Mouse (Mus musculus): ENCODE measurements around the gene Gm28051. TPM values are rescaled to one million over a fixed set of nuclear protein-coding genes. Genes with fewer than 3 reads are reported as not detected.

Gene Gm28051
- polyA plus RNA-seq, 1 experiment from 2014 or later = not detected

- Histone ChIP-seq H3K4me3 (ENCODE audit: low read depth, low read length) (no peak overlapping the region), H3K9me3 (replicated peaks; ENCODE audit: control insufficient read depth, low read length) (no peaks in the 10 kb centered on the region), H3K27ac (ENCODE audit: low read length) (no peak overlapping the region), H3K36me3 (ENCODE audit: control insufficient read depth, insufficient read depth) (no peaks in the 10 kb centered on the region), H3K4me2 (ENCODE audit: low read depth, low read length) (peak overlapping the region; percentile 51; the same call in 1 of the 2 replicates), H3K9ac (ENCODE audit: low read depth, low read length) (no peak overlapping the region), H3K4me1 (ENCODE audit: control insufficient read depth, low read depth, low read length) (peaks cover 16% of the 10 kb centered on the region), H3K27me3 (ENCODE audit: control insufficient read depth, insufficient read depth, low read depth, low read length) (no peaks in the 10 kb centered on the region)
- 39% methylated on average over 16 of the region's 16 CpGs for WGBS (ENCODE audit: insufficient replicate concordance)
- ATAC-seq (ENCODE audit: low read depth) = no peak
Observed at GRCm38 (mm10) chr12:102730798-102731619, 26.6 kb downstream of the Gm28051 start.

DNA sequence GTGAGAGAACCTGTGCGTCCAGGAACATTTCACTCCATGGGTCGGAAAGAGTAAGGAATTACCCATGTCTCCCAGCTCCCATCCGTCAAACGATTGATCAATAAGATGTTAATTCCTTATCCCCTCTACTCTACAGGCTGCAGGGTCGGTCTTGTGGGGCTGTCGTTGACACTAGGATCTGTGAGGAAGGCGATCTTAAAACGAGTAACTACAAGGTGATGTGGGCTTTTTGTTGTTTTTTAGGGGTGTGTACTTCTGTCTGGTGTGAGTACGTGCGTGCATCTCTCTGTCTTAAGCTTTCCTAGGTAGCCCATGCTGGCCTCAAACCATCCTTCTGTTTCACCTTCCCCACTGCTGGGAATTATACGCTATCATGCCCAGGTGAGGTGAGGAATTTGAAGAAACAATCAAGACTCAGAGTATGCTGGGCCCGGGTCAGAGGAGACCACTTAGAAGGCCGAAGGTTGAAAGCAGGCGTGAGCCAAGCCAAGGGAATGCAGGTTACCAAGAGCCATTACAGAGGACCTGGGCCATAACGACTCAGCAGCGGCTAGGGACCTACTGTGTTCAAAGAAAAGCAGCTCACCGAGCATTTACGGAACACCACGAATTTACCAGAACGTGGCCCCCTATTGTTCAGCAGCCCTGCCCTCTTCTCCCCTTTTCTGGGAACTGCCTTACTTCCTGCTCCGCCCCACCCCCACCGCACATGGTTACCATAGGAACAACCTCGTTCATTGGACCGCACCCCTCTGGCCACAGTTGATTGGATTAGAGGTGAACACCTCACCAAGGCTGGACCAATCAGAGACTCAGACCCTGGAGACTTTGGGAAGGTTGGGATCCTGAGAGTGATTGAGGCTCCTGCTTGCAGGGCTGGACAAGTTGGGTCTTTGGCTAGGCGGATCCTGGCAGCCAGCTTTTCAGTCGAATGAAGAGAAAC lies 27.4 kb downstream of the Gm28051 start:
- peak; percentile 93 for ATAC-seq (ENCODE audit: low read depth)
- H3K4me2 ChIP-seq (ENCODE audit: low read depth, low read length) = peak overlapping the region; percentile 51
- peaks cover 16% of the 10 kb centered on the region for H3K4me1 ChIP-seq (ENCODE audit: control insufficient read depth, low read depth, low read length)
- no peaks in the 10 kb centered on the region for H3K9me3 ChIP-seq (replicated peaks; ENCODE audit: control insufficient read depth, low read length)
- H3K4me3 ChIP-seq (ENCODE audit: low read depth, low read length) = peak overlapping the region; percentile 12; the same call in 1 of the 2 replicates
- H3K27ac ChIP-seq (ENCODE audit: low read length) = no peak overlapping the region
- H3K36me3 ChIP-seq (ENCODE audit: control insufficient read depth, insufficient read depth) = no peaks in the 10 kb centered on the region
- H3K27me3 ChIP-seq (ENCODE audit: control insufficient read depth, insufficient read depth, low read depth, low read length) = no peaks in the 10 kb centered on the region
- H3K9ac ChIP-seq (ENCODE audit: low read depth, low read length) = no peak overlapping the region
- WGBS (ENCODE audit: insufficient replicate concordance) = 35% methylated on average over 26 of the region's 26 CpGs

GRCm38 (mm10) chr12:102725761-102726175 lies 31.8 kb downstream of the Gm28051 start:
- H3K27me3 ChIP-seq (ENCODE audit: control insufficient read depth, insufficient read depth, low read depth, low read length) = no peaks in the 10 kb centered on the region
- no peak for ATAC-seq (ENCODE audit: low read depth)
- no peaks in the 10 kb centered on the region for H3K9me3 ChIP-seq (replicated peaks; ENCODE audit: control insufficient read depth, low read length)
- peaks cover 9% of the 10 kb centered on the region for H3K4me1 ChIP-seq (ENCODE audit: control insufficient read depth, low read depth, low read length)
- no peaks in the 10 kb centered on the region for H3K36me3 ChIP-seq (ENCODE audit: control insufficient read depth, insufficient read depth)
- WGBS (ENCODE audit: insufficient replicate concordance) = 48% methylated on average over 7 of the region's 7 CpGs
- H3K27ac ChIP-seq (ENCODE audit: low read length) = no peak overlapping the region
- no peak overlapping the region for H3K4me3 ChIP-seq (ENCODE audit: low read depth, low read length)
- H3K9ac ChIP-seq (ENCODE audit: low read depth, low read length) = no peak overlapping the region
- no peak overlapping the region for H3K4me2 ChIP-seq (ENCODE audit: low read depth, low read length)

- H3K4me2 ChIP-seq (ENCODE audit: low read depth, low read length) = no peak overlapping the region
- H3K4me3 ChIP-seq (ENCODE audit: low read depth, low read length) = no peak overlapping the region
- no peak for ATAC-seq (ENCODE audit: low read depth)
- peaks cover 2% of the 10 kb centered on the region for H3K4me1 ChIP-seq (ENCODE audit: control insufficient read depth, low read depth, low read length)
- H3K9me3 ChIP-seq (replicated peaks; ENCODE audit: control insufficient read depth, low read length) = no peaks in the 10 kb centered on the region
- H3K27me3 ChIP-seq (ENCODE audit: control insufficient read depth, insufficient read depth, low read depth, low read length) = no peaks in the 10 kb centered on the region
- WGBS (ENCODE audit: insufficient replicate concordance) = 78% methylated on average over 6 of the region's 6 CpGs
- no peak overlapping the region for H3K27ac ChIP-seq (ENCODE audit: low read length)
- no peaks in the 10 kb centered on the region for H3K36me3 ChIP-seq (ENCODE audit: control insufficient read depth, insufficient read depth)
- no peak overlapping the region for H3K9ac ChIP-seq (ENCODE audit: low read depth, low read length)
Observed at GRCm38 (mm10) chr12:102725146-102725545, 32.4 kb downstream of the Gm28051 start.

GRCm38 (mm10) chr12:102723861-102724260 lies 33.7 kb downstream of the Gm28051 start:
- Histone ChIP-seq H3K9me3 (replicated peaks; ENCODE audit: control insufficient read depth, low read length) (no peaks in the 10 kb centered on the region), H3K4me1 (ENCODE audit: control insufficient read depth, low read depth, low read length) (no peaks in the 10 kb centered on the region; the same call in 1 of the 2 replicates), H3K9ac (ENCODE audit: low read depth, low read length) (no peak overlapping the region), H3K27ac (ENCODE audit: low read length) (no peak overlapping the region), H3K36me3 (ENCODE audit: control insufficient read depth, insufficient read depth) (no peaks in the 10 kb centered on the region), H3K27me3 (ENCODE audit: control insufficient read depth, insufficient read depth, low read depth, low read length) (no peaks in the 10 kb centered on the region), H3K4me2 (ENCODE audit: low read depth, low read length) (no peak overlapping the region), H3K4me3 (ENCODE audit: low read depth, low read length) (no peak overlapping the region)
- 53% methylated on average over 6 of the region's 6 CpGs for WGBS (ENCODE audit: insufficient replicate concordance)
- no peak for ATAC-seq (ENCODE audit: low read depth)

DNA sequence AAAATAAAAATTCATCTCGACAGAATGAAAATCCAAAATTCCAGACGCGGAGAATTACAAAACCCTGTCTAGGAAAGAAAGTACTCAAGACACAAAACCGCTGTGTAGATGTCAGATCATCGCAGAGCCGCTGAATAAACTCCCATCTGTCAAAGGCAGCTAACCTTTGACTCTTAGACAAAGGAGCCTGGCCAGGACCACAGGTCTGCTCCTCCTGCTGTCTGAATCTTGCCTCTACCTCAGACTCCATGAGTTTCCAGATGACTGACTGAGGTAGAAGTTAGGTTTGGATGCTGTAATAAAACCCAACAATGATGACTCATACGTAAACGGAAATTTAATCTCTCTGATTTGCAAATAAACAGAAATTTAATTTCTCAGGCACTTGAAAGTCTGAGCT lies 34.6 kb downstream of the Gm28051 start:
- ATAC-seq (ENCODE audit: low read depth) = no peak
- no peak overlapping the region for H3K27ac ChIP-seq (ENCODE audit: low read length)
- 70% methylated on average over 8 of the region's 8 CpGs for WGBS (ENCODE audit: insufficient replicate concordance)
- H3K4me1 ChIP-seq (ENCODE audit: control insufficient read depth, low read depth, low read length) = no peaks in the 10 kb centered on the region; the same call in 1 of the 2 replicates
- no peak overlapping the region for H3K4me2 ChIP-seq (ENCODE audit: low read depth, low read length)
- no peaks in the 10 kb centered on the region for H3K36me3 ChIP-seq (ENCODE audit: control insufficient read depth, insufficient read depth)
- H3K4me3 ChIP-seq (ENCODE audit: low read depth, low read length) = no peak overlapping the region
- no peak overlapping the region for H3K9ac ChIP-seq (ENCODE audit: low read depth, low read length)
- H3K27me3 ChIP-seq (ENCODE audit: control insufficient read depth, insufficient read depth, low read depth, low read length) = no peaks in the 10 kb centered on the region
- H3K9me3 ChIP-seq (replicated peaks; ENCODE audit: control insufficient read depth, low read length) = no peaks in the 10 kb centered on the region

GRCm38 (mm10) chr12:102722451-102722850 lies 35.1 kb downstream of the Gm28051 start:
- 68% methylated on average over 11 of the region's 11 CpGs for WGBS (ENCODE audit: insufficient replicate concordance)
- ATAC-seq (ENCODE audit: low read depth) = no peak
- no peaks in the 10 kb centered on the region for H3K9me3 ChIP-seq (replicated peaks; ENCODE audit: control insufficient read depth, low read length)

DNA sequence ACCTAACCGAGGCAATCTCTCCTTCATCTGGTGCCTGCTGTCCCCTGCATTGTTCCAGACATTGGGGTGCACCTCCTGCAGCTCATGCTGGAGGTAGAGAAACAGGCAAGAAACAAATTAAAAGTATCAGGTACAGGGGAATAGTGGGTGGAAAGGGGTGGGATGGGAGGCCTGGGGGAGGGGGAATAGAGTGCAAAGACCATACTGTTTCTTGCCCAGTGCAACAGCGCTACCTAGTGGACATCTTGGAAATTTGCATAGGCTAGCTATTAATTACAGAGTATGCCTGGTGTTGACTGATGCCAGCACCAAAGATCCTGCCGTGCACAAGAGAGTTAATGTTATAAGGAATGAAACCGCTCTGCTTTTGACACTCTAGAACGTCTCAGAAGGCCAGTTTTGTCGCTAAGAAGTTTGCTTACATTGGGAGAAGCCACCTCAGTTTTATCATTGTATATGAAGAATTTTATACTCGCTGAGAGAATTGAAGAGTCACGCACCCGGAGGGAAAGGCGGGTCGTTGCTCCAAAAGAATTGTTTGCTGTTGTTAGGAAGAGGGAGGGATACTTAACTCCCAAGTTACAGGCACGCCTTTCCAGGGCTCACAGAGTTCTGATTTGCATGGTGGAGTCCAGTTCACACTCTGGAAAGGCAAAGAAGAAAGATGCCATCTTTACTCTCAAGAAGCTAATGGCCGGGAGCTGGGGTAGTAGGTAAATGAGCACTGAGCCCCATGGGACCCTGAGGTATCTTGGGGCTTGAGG lies 37.8 kb downstream of the Gm28051 start:
- no peaks in the 10 kb centered on the region for H3K4me1 ChIP-seq (ENCODE audit: control insufficient read depth, low read depth, low read length)
- 33% methylated on average over 13 of the region's 13 CpGs for WGBS (ENCODE audit: insufficient replicate concordance)
- no peaks in the 10 kb centered on the region for H3K9me3 ChIP-seq (replicated peaks; ENCODE audit: control insufficient read depth, low read length)
- H3K36me3 ChIP-seq (ENCODE audit: control insufficient read depth, insufficient read depth) = no peaks in the 10 kb centered on the region
- H3K4me3 ChIP-seq (ENCODE audit: low read depth, low read length) = no peak overlapping the region
- H3K27ac ChIP-seq (ENCODE audit: low read length) = no peak overlapping the region
- H3K9ac ChIP-seq (ENCODE audit: low read depth, low read length) = no peak overlapping the region
- H3K27me3 ChIP-seq (ENCODE audit: control insufficient read depth, insufficient read depth, low read depth, low read length) = no peaks in the 10 kb centered on the region
- no peak overlapping the region for H3K4me2 ChIP-seq (ENCODE audit: low read depth, low read length)
- ATAC-seq (ENCODE audit: low read depth) = 0 out of 2 replicates have a peak, but pooled peaks have one; percentile 30

More at GRCm38 (mm10) chr12:102722451-102722850, 35.1 kb downstream of the Gm28051 start:
- Histone ChIP-seq H3K4me2 (ENCODE audit: low read depth, low read length) (no peak overlapping the region), H3K27me3 (ENCODE audit: control insufficient read depth, insufficient read depth, low read depth, low read length) (no peaks in the 10 kb centered on the region), H3K36me3 (ENCODE audit: control insufficient read depth, insufficient read depth) (no peaks in the 10 kb centered on the region), H3K9ac (ENCODE audit: low read depth, low read length) (no peak overlapping the region), H3K4me1 (ENCODE audit: control insufficient read depth, low read depth, low read length) (no peaks in the 10 kb centered on the region; the same call in 1 of the 2 replicates), H3K4me3 (ENCODE audit: low read depth, low read length) (no peak overlapping the region), H3K27ac (ENCODE audit: low read length) (no peak overlapping the region)

Data from liver, embryonic 16.5 days (tissue).